In genomic region chr8:12396501-12397345, GRCm38 (mm10) we compare ENCODE assay signal across 9 mouse cellular contexts. TPM values are rescaled to one million over a fixed set of nuclear protein-coding genes. Genes with fewer than 3 reads are reported as not detected.
DNase-seq lines count a peak whose midpoint lies in the region; ATAC-seq and TF ChIP-seq lines count a peak whose summit lies in the region.
"Had no signal": no experiment of that assay in that cellular context is flagged by ENCODE, and none has a peak within 500 bp of the region (broad histone marks: within the 10 kb centered on the region; RNA-seq: fewer than 3 reads in every experiment).

No protein-coding gene starts in this region.

- WGBS in kidney, embryonic 16.5 days: under 1% methylated on average over 97 of the region's 118 CpGs
- WGBS in hindbrain, embryonic 15.5 days: under 1% methylated on average over 88 of the region's 118 CpGs
- 2% methylated on average over 88 of the region's 118 CpGs for WGBS in midbrain, postnatal 0 days

- H3K9ac ChIP-seq in kidney, embryonic 16.5 days (replicated peaks; ENCODE audit: low read length): no peak overlapping the region
- H3K9ac ChIP-seq in hindbrain, embryonic 15.5 days: peak overlapping the region; percentile 52
- H3K9ac ChIP-seq in midbrain, postnatal 0 days (replicated peaks; ENCODE audit: low read length, poor library complexity, severe bottlenecking): peak overlapping the region; percentile 56

- peaks cover 96% of the 10 kb centered on the region for H3K27me3 ChIP-seq in kidney, embryonic 16.5 days (ENCODE audit: insufficient read depth, low read length)
- H3K27me3 ChIP-seq in hindbrain, embryonic 15.5 days: peaks cover 66% of the 10 kb centered on the region
- H3K27me3 ChIP-seq in midbrain, postnatal 0 days (ENCODE audit: insufficient read depth, low read length): peaks cover 57% of the 10 kb centered on the region

- DNase-seq in kidney, postnatal 36 days: no peak
- peak; percentile 72 for DNase-seq in embryo, embryonic 10.5 days (ENCODE audit: low spot score)
- DNase-seq in midbrain, postnatal 0 days (ENCODE audit: low spot score): no peak
- no peak for DNase-seq in thymus, postnatal 0 days (ENCODE audit: low spot score)
- no peak for DNase-seq in thymus, postnatal 25 days

- no peak for TF ChIP-seq CTCF in midbrain, postnatal 0 days (IDR thresholded peaks at IDR 0.05)

- H3K4me2 ChIP-seq in kidney, embryonic 16.5 days (replicated peaks; ENCODE audit: low read depth, low read length): peak overlapping the region; percentile 48
- peak overlapping the region; percentile 56 for H3K4me2 ChIP-seq in hindbrain, embryonic 15.5 days
- H3K4me2 ChIP-seq in midbrain, postnatal 0 days (ENCODE audit: low read depth, low read length, poor library complexity, severe bottlenecking): peak overlapping the region; percentile 56

- H3K4me1 ChIP-seq in kidney, embryonic 16.5 days (ENCODE audit: insufficient read depth, low read length): peaks cover 31% of the 10 kb centered on the region
- H3K4me1 ChIP-seq in hindbrain, embryonic 15.5 days (replicated peaks): peaks cover 35% of the 10 kb centered on the region
- no peaks in the 10 kb centered on the region for H3K4me1 ChIP-seq in midbrain, postnatal 0 days (ENCODE audit: insufficient read depth, low read length)

- no peaks in the 10 kb centered on the region for H3K9me3 ChIP-seq in kidney, embryonic 16.5 days (ENCODE audit: low read length)
- no peaks in the 10 kb centered on the region for H3K9me3 ChIP-seq in hindbrain, embryonic 15.5 days
- no peaks in the 10 kb centered on the region for H3K9me3 ChIP-seq in midbrain, postnatal 0 days (ENCODE audit: low read length)

- ATAC-seq in kidney, embryonic 16.5 days (ENCODE audit: low FRiP score, low TSS enrichment): 0 out of 2 replicates have a peak, but pooled peaks have one; percentile 11
- no peak for ATAC-seq in hindbrain, embryonic 15.5 days (ENCODE audit: low FRiP score, low read depth)
- ATAC-seq in midbrain, postnatal 0 days (ENCODE audit: low FRiP score): no peak
- no peak for ATAC-seq in activated CD4-positive, CD25-positive, alpha-beta regulatory T cell, adult 4 months

- no peak overlapping the region for H3K27ac ChIP-seq in kidney, embryonic 16.5 days (ENCODE audit: low read length)
- H3K27ac ChIP-seq in hindbrain, embryonic 15.5 days (replicated peaks): peak overlapping the region; percentile 82
- H3K27ac ChIP-seq in midbrain, postnatal 0 days (ENCODE audit: low read depth, low read length): peak overlapping the region; percentile 72
- H3K27ac ChIP-seq: macrophage had no signal

- H3K4me3 ChIP-seq in kidney, embryonic 16.5 days (ENCODE audit: low read length): peak overlapping the region; percentile 38
- H3K4me3 ChIP-seq in hindbrain, embryonic 15.5 days: peak overlapping the region; percentile 40
- H3K4me3 ChIP-seq in midbrain, postnatal 0 days (ENCODE audit: low read depth, low read length): peak overlapping the region; percentile 44

- H3K36me3 ChIP-seq in kidney, embryonic 16.5 days (ENCODE audit: insufficient read depth, low read length): no peaks in the 10 kb centered on the region
- no peaks in the 10 kb centered on the region for H3K36me3 ChIP-seq in hindbrain, embryonic 15.5 days
- H3K36me3 ChIP-seq in midbrain, postnatal 0 days (ENCODE audit: insufficient read depth, low read length): no peaks in the 10 kb centered on the region

RNA-seq across cellular contexts. Expression of gene Sox1, which starts 1.6 kb away (rescaled TPM):
- not detected in 2 replicates for polyA plus RNA-seq in kidney, embryonic 16.5 days (2015; fragmentation: Nextera tagmentation; extraction: Ambion mirVana)
- polyA plus RNA-seq in hindbrain, embryonic 15.5 days (2015; fragmentation: Nextera tagmentation; extraction: Ambion mirVana): 1.9 TPM in 2 replicates
- total RNA-seq in midbrain, postnatal 0 days (2014; rRNA removed): 16.8 and 17.7 TPM in 2 replicates
- 1.6 and 2.6 TPM in 2 replicates for polyA plus RNA-seq in midbrain, postnatal 0 days (2015; fragmentation: Nextera tagmentation; extraction: Ambion mirVana)
- not detected in 2 replicates for polyA plus RNA-seq in thymus, postnatal 0 days (2015; fragmentation: Nextera tagmentation; extraction: Ambion mirVana)
- not detected for polyA plus RNA-seq in activated CD4-positive, CD25-positive, alpha-beta regulatory T cell, adult 4 months (2017; shearing (Covaris generic))
- polyA plus RNA-seq: macrophage had no signal
